Mouse (Mus musculus) MEL (cell line): Measurements from ENCODE around the gene Inpp4a. TPM values are rescaled to one million over a fixed set of nuclear protein-coding genes. Genes with fewer than 3 reads are reported as not detected.

Source experiments
- DNase-seq: peaks from one replicate; pipeline ENCODE4 v3.0.0; 2011; ENCODE audit warnings: low read depth, low spot score
- H3K27ac ChIP-seq: 2 replicates; pipeline ENCODE4 v1.5.1; 2012; ENCODE audit warnings: low read depth, mild to moderate bottlenecking, control low read depth, low read length, moderate library complexity; ENCODE audit not compliant: control insufficient read depth
- H3K27me3 ChIP-seq, 2 experiments: fragments of 150-350 bp in 1 of 2; sonication (generic) in 1 of 2; 2 replicates each; pipeline ENCODE4 v1.6.1; 2012; ENCODE audit warnings: low read length in 2 of 2, mild to moderate bottlenecking in 2 of 2, improper control_type of control experiment in 1 of 2, moderate library complexity in 1 of 2; ENCODE audit not compliant: insufficient read depth in 2 of 2, control insufficient read depth in 1 of 2
- H3K36me3 ChIP-seq, 2 experiments: 2 replicates each; pipeline ENCODE4 v1.6.1; 2012 to 2014; ENCODE audit warnings: low read length in 2 of 2, improper control_type of control experiment in 1 of 2, inconsistent platforms in 1 of 2, mild to moderate bottlenecking in 1 of 2; ENCODE audit not compliant: insufficient read depth in 2 of 2, control insufficient read depth in 1 of 2
- H3K4me1 ChIP-seq, 2 experiments: fragments of 150-350 bp in 1 of 2; sonication (generic) in 1 of 2; 2 replicates each; pipeline ENCODE4 v1.6.1; 2012; ENCODE audit warnings: low read length in 2 of 2, improper control_type of control experiment in 1 of 2, mild to moderate bottlenecking in 1 of 2; ENCODE audit not compliant: insufficient read depth in 2 of 2, control insufficient read depth in 1 of 2
- H3K4me3 ChIP-seq, 2 experiments: fragments of 150-350 bp in 1 of 2; sonication (generic) in 1 of 2; 2 replicates each; pipeline ENCODE4 v1.5.1; 2012; ENCODE audit warnings: low read depth in 2 of 2, low read length in 2 of 2, mild to moderate bottlenecking in 2 of 2, moderate library complexity in 2 of 2, control low read depth in 1 of 2, improper control_type of control experiment in 1 of 2; ENCODE audit not compliant: control insufficient read depth in 1 of 2, insufficient read depth in 1 of 2
- H3K79me2 ChIP-seq: 2 replicates; pipeline ENCODE4 v1.6.1; 2012; ENCODE audit warnings: mild to moderate bottlenecking, low read length, moderate library complexity; ENCODE audit not compliant: control insufficient read depth, poor library complexity, insufficient read depth
- H3K9ac ChIP-seq: 2 replicates; pipeline ENCODE4 v1.6.1; 2012; ENCODE audit warnings: low read depth, mild to moderate bottlenecking, control low read depth, low read length, moderate library complexity; ENCODE audit not compliant: control insufficient read depth, poor library complexity, severe bottlenecking
- H3K9me3 ChIP-seq: fragments of 150-350 bp; sonication (generic); replicated peaks from 2 replicates; pipeline ENCODE4 v1.6.1; 2012; ENCODE audit warnings: mild to moderate bottlenecking, low read length, improper control_type of control experiment, moderate library complexity; ENCODE audit not compliant: insufficient read depth
- CHD1 ChIP-seq: IDR thresholded peaks from 2 replicates; pipeline ENCODE4 v1.6.1; 2012; ENCODE audit warnings: low read depth, mild to moderate bottlenecking, inconsistent platforms, low read length, improper control_type of control experiment
- CHD2 ChIP-seq: IDR thresholded peaks from 2 replicates; pipeline ENCODE4 v1.6.1; 2011; ENCODE audit warnings: low read length, improper control_type of control experiment
- CTCF ChIP-seq, 3 experiments: IDR thresholded peaks in 2 of 3; conservative IDR thresholded peaks in 1 of 3; 2 replicates each; pipeline ENCODE4 v1.5.1; 2011 to 2012; ENCODE audit warnings: low read length in 3 of 3, low read depth in 2 of 3, mild to moderate bottlenecking in 2 of 3, improper control_type of control experiment in 1 of 3, inconsistent platforms in 1 of 3, mixed read lengths in 1 of 3, moderate library complexity in 1 of 3; ENCODE audit not compliant: control insufficient read depth in 1 of 3, insufficient read depth in 1 of 3, poor library complexity in 1 of 3, severe bottlenecking in 1 of 3
- E2F4 ChIP-seq: IDR thresholded peaks from 2 replicates; pipeline ENCODE4 v1.6.1; 2011; ENCODE audit warnings: low read depth, low read length, improper control_type of control experiment, borderline replicate concordance
- EP300 ChIP-seq, 2 experiments: IDR thresholded peaks; 2 replicates each; pipeline ENCODE4 v1.6.1; 2011; ENCODE audit warnings: improper control_type of control experiment in 2 of 2, low read length in 2 of 2, low read depth in 1 of 2, mild to moderate bottlenecking in 1 of 2
- ETS1 ChIP-seq: IDR thresholded peaks from 2 replicates; pipeline ENCODE4 v1.6.1; 2012; ENCODE audit warnings: low read depth, mild to moderate bottlenecking, inconsistent platforms, low read length, improper control_type of control experiment, moderate library complexity
- GATA1 ChIP-seq: IDR thresholded peaks from 2 replicates; pipeline ENCODE4 v1.6.1; 2011; ENCODE audit warnings: low read depth, low read length, improper control_type of control experiment
- HCFC1 ChIP-seq: IDR thresholded peaks from 2 replicates; pipeline ENCODE4 v1.6.1; 2012; ENCODE audit warnings: low read depth, mild to moderate bottlenecking, inconsistent platforms, low read length, improper control_type of control experiment, moderate library complexity
- JUND ChIP-seq: IDR thresholded peaks from 2 replicates; pipeline ENCODE4 v1.6.1; 2011; ENCODE audit warnings: low read depth, mild to moderate bottlenecking, improper control_type of control experiment, low read length
- KAT2A ChIP-seq: conservative IDR thresholded peaks from 2 replicates; pipeline ENCODE4 v1.6.1; 2012; ENCODE audit warnings: low read depth, low read length, improper control_type of control experiment, inconsistent platforms
- MAX ChIP-seq: IDR thresholded peaks from 2 replicates; pipeline ENCODE4 v1.6.1; 2011; ENCODE audit warnings: low read length, improper control_type of control experiment
- MAZ ChIP-seq: IDR thresholded peaks from 2 replicates; pipeline ENCODE4 v1.6.1; 2012; ENCODE audit warnings: low read depth, mild to moderate bottlenecking, inconsistent platforms, low read length, improper control_type of control experiment
- MEF2A ChIP-seq: IDR thresholded peaks from 2 replicates; pipeline ENCODE4 v1.6.1; 2014; ENCODE audit warnings: low read depth, mild to moderate bottlenecking, inconsistent platforms, low read length, improper control_type of control experiment; ENCODE audit not compliant: poor library complexity, insufficient replicate concordance, severe bottlenecking; ENCODE audit errors: extremely low read depth
- MYB ChIP-seq: IDR thresholded peaks from 2 replicates; pipeline ENCODE4 v1.6.1; 2011; ENCODE audit warnings: mild to moderate bottlenecking, low read depth, low read length, improper control_type of control experiment
- MYC ChIP-seq: IDR thresholded peaks from 2 replicates; pipeline ENCODE4 v1.6.1; 2011; ENCODE audit warnings: low read depth, mild to moderate bottlenecking, low read length, improper control_type of control experiment, moderate library complexity
- POLR2A ChIP-seq, 2 experiments: IDR thresholded peaks; 2 replicates each; pipeline ENCODE4 v1.6.1; 2011 to 2012; ENCODE audit warnings: low read length in 2 of 2, mild to moderate bottlenecking in 2 of 2, control low read depth in 1 of 2, improper control_type of control experiment in 1 of 2, low read depth in 1 of 2, moderate library complexity in 1 of 2; ENCODE audit not compliant: control insufficient read depth in 1 of 2, insufficient read depth in 1 of 2, poor library complexity in 1 of 2
- RAD21 ChIP-seq: IDR thresholded peaks from 2 replicates; pipeline ENCODE4 v1.6.1; 2011; ENCODE audit warnings: mild to moderate bottlenecking, low read depth, low read length, improper control_type of control experiment
- RCOR1 ChIP-seq: IDR thresholded peaks from 2 replicates; pipeline ENCODE4 v1.6.1; 2012; ENCODE audit warnings: low read depth, mild to moderate bottlenecking, inconsistent platforms, low read length, improper control_type of control experiment
- SIN3A ChIP-seq: IDR thresholded peaks from 2 replicates; pipeline ENCODE4 v1.6.1; 2012; ENCODE audit warnings: low read length, improper control_type of control experiment, inconsistent platforms
- SMC3 ChIP-seq: IDR thresholded peaks from 2 replicates; pipeline ENCODE4 v1.6.1; 2011; ENCODE audit warnings: low read depth, low read length, improper control_type of control experiment
- TAL1 ChIP-seq: IDR thresholded peaks from 2 replicates; pipeline ENCODE4 v1.6.1; 2012; ENCODE audit warnings: mild to moderate bottlenecking, inconsistent platforms, low read length, moderate library complexity, mixed read lengths
- TBP ChIP-seq: IDR thresholded peaks from 2 replicates; pipeline ENCODE4 v1.8.0; 2011; ENCODE audit warnings: low read depth, low read length, improper control_type of control experiment
- USF1 ChIP-seq: IDR thresholded peaks from 2 replicates; pipeline ENCODE4 v1.6.1; 2014; ENCODE audit warnings: low read depth, mild to moderate bottlenecking, inconsistent platforms, low read length, improper control_type of control experiment, moderate library complexity
- ZC3H11A ChIP-seq: IDR thresholded peaks from 2 replicates; pipeline ENCODE4 v1.6.1; 2012; ENCODE audit warnings: low read depth, mild to moderate bottlenecking, inconsistent platforms, low read length, improper control_type of control experiment
- ZKSCAN1 ChIP-seq: IDR thresholded peaks from 2 replicates; pipeline ENCODE4 v1.6.1; 2012; ENCODE audit warnings: low read depth, mild to moderate bottlenecking, inconsistent platforms, low read length, improper control_type of control experiment, moderate library complexity
- ZMIZ1 ChIP-seq: IDR thresholded peaks from 2 replicates; pipeline ENCODE4 v1.6.1; 2012; ENCODE audit warnings: low read depth, mild to moderate bottlenecking, inconsistent platforms, low read length, improper control_type of control experiment, moderate library complexity
- ZNF384 ChIP-seq: IDR thresholded peaks from 2 replicates; pipeline ENCODE4 v1.6.1; 2012; ENCODE audit warnings: low read depth, mild to moderate bottlenecking, inconsistent platforms, low read length, improper control_type of control experiment
- polyA plus RNA-seq, 2 experiments: library from polyadenylated mRNA; stranded (reverse) in 1 of 2; unstranded in 1 of 2; fragments of >175 nt in 1 of 2; fragments of >200 nt in 1 of 2; gene quantifications; 2 replicates each; pipeline versions ENCODE4 v1.2.1 to v1.2.4; 2012; ENCODE audit warnings: low replicate concordance in 2 of 2, low read depth in 1 of 2; ENCODE audit not compliant: insufficient read length in 2 of 2, insufficient read depth in 1 of 2, missing spikeins in 1 of 2
- total RNA-seq: library from RNA; depleted of rRNA; stranded (reverse); fragments of 300-350 nt; gene quantifications from 2 replicates; pipeline ENCODE4 v1.2.3, GENCODE M21; 2012

Inpp4a gene
- total and polyA plus RNA-seq, 3 experiments = 1.6 to 5.0 TPM; not detected in 1

DNA sequence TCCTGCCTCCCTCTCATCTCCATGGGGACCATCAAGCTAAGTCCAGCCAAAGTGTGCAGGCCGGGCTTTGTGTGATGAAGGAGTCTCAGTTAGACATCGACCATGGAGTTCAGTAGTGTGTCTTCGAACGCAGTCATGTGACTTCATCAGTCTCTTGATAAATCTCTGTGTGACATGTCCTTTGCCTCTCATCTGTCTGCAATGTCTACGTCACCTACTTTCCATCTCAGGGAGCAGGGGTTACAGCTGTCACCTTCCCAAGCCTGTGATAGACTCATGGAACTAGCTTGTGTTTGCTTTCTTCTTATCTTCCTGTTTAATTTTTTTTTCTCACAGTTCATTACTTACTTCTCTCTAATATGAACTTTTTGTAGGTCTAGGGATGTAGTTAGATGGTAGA, 81.2 kb downstream of the Inpp4a start:
- Histone ChIP-seq H3K27me3 (no peaks in the 10 kb centered on the region), H3K79me2 (no peaks in the 10 kb centered on the region), H3K36me3 (no peaks in the 10 kb centered on the region), H3K9me3 (no peaks in the 10 kb centered on the region), H3K9ac (no peak overlapping the region), H3K4me3 (no peak overlapping the region), H3K4me1 (no peaks in the 10 kb centered on the region), H3K27ac (no peak overlapping the region)
- DNase-seq = no peak
- TF ChIP-seq ZC3H11A (no peak), MYB (no peak), CHD2 (no peak), USF1 (no peak), ETS1 (no peak), TAL1 (no peak), EP300 (IDR thresholded peaks at IDR 0.05; ENCODE audit: low read depth in 1 of 2, low read length in 2 of 2) (no peak), E2F4 (no peak), ZNF384 (no peak), JUND (no peak), MEF2A (no peak)

DNA sequence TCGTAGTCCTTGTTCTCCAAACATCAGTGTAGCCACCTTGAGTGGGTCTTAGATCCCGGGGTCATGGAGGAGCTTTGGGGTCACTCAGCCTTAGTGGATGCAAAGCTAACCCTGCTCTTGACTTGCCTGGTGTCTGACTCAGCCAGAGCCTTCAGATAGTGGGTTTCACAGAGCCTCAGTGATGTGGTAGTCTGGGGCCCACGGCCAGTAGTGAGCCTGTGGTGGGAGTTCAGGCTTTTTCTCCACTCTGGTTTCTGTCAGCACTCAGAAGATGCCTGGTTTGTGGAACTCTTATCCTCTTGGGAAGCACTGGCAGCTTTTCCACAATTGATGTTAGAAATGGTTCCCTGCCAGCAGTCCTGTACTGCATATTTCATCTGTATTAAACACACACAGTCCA, 84.6 kb downstream of the Inpp4a start:
- no peak for DNase-seq
- Histone ChIP-seq H3K4me1 (no peaks in the 10 kb centered on the region), H3K9me3 (no peaks in the 10 kb centered on the region), H3K9ac (no peak overlapping the region), H3K4me3 (no peak overlapping the region), H3K27me3 (no peaks in the 10 kb centered on the region), H3K36me3 (no peaks in the 10 kb centered on the region), H3K79me2 (no peaks in the 10 kb centered on the region), H3K27ac (no peak overlapping the region)
- no peak for TF ChIP-seq MYC
- no peak for TF ChIP-seq CHD1
- TF ChIP-seq GATA1 = no peak
- no peak for TF ChIP-seq MAX
- TF ChIP-seq RCOR1 = no peak
- no peak for TF ChIP-seq CTCF (IDR thresholded peaks at IDR 0.05 in 2 of 3, conservative IDR thresholded peaks at IDR 0.05 in 1 of 3; ENCODE audit: control insufficient read depth in 1 of 3, insufficient read depth in 1 of 3, low read depth in 2 of 3, low read length in 3 of 3, poor library complexity in 1 of 3, severe bottlenecking in 1 of 3)
- no peak for TF ChIP-seq JUND
- no peak for TF ChIP-seq MAZ
- TF ChIP-seq SIN3A = no peak
- no peak for TF ChIP-seq SMC3
- no peak for TF ChIP-seq ZMIZ1
- no peak for TF ChIP-seq RAD21
- TF ChIP-seq TBP = no peak
- no peak for TF ChIP-seq EP300 (IDR thresholded peaks at IDR 0.05; ENCODE audit: low read depth in 1 of 2, low read length in 2 of 2)
- TF ChIP-seq KAT2A = no peak
- no peak for TF ChIP-seq HCFC1
- no peak for TF ChIP-seq POLR2A (IDR thresholded peaks at IDR 0.05; ENCODE audit: control insufficient read depth in 1 of 2, insufficient read depth in 1 of 2, low read depth in 1 of 2, low read length in 2 of 2, poor library complexity in 1 of 2)
- TF ChIP-seq USF1 = no peak
- TF ChIP-seq ZKSCAN1 = no peak
- no peak for TF ChIP-seq ZC3H11A
